Mouse (Mus musculus): ENCODE results near the gene Hfm1. TPM values are rescaled to one million over a fixed set of nuclear protein-coding genes. Genes with fewer than 3 reads are reported as not detected.

The Hfm1 gene
- total RNA-seq, 1 experiment, result 1.2 TPM

- in situ Hi-C loops (cut with MboI; ENCODE audit: low sequenced_read_pairs in 2 of 2, unreplicated experiment in 2 of 2), result no loop called here
- H3K27ac ChIP-seq (ENCODE audit: insufficient read depth, low read depth, low read length, poor library complexity, severe bottlenecking), result peak overlapping the region; percentile 52; the same call in 1 of the 2 replicates
- peak; percentile 11 for DNase-seq (ENCODE audit: low read depth, low spot score)
- no peaks in the 10 kb centered on the region for H3K9me3 ChIP-seq (ENCODE audit: control insufficient read depth, insufficient read depth, low read depth, low read length)
- TF ChIP-seq MAFK (IDR thresholded peaks at IDR 0.05; ENCODE audit: insufficient read depth, low read depth, low read length), result no peak
- no peak for TF ChIP-seq CHD2 (IDR thresholded peaks at IDR 0.05; ENCODE audit: low read depth, low read length)
- no peak for TF ChIP-seq HCFC1 (IDR thresholded peaks at IDR 0.05; ENCODE audit: borderline replicate concordance, insufficient read depth, low read length)
- TF ChIP-seq ZNF384 (IDR thresholded peaks at IDR 0.05; ENCODE audit: low read depth, low read length), result no peak
- no peak for TF ChIP-seq ZC3H11A (IDR thresholded peaks at IDR 0.05; ENCODE audit: borderline replicate concordance, low read depth, low read length)
- H3K4me1 ChIP-seq (ENCODE audit: control insufficient read depth in 2 of 2, insufficient read depth in 2 of 2, low read length in 2 of 2, poor library complexity in 1 of 2), result peaks cover 0 to 5% of the 10 kb centered on the region in 2 experiments; a peak in 2 of 4 replicates
- peaks cover 8% of the 10 kb centered on the region for H3K36me3 ChIP-seq (ENCODE audit: control insufficient read depth, insufficient read depth, low read length, poor library complexity, severe bottlenecking)
- peak overlapping the region; percentile 86 to 91 for H3K4me3 ChIP-seq (ENCODE audit: insufficient read depth in 1 of 2, low read depth in 1 of 2, low read length in 2 of 2, poor library complexity in 1 of 2, severe bottlenecking in 1 of 2)
- H3K9ac ChIP-seq (ENCODE audit: insufficient read depth, low read depth, low read length, poor library complexity, severe bottlenecking), result peak overlapping the region; percentile 97
Observed at GRCm38 (mm10) chr5:106964513-106965014, 38.4 kb upstream of the Hfm1 start.

GRCm38 (mm10) chr5:106963584-106964512, 37.7 kb upstream of the Hfm1 start, which contains the start of gene Cdc7:
Gene Cdc7 (plus strand): TSS chr5:106964322.
- H3K36me3 ChIP-seq (ENCODE audit: control insufficient read depth, insufficient read depth, low read length, poor library complexity, severe bottlenecking), result peaks cover 8% of the 10 kb centered on the region
- TF ChIP-seq ZNF384 (IDR thresholded peaks at IDR 0.05; ENCODE audit: low read depth, low read length) (no peak), ZC3H11A (IDR thresholded peaks at IDR 0.05; ENCODE audit: borderline replicate concordance, low read depth, low read length) (no peak), MAFK (IDR thresholded peaks at IDR 0.05; ENCODE audit: insufficient read depth, low read depth, low read length) (no peak), HCFC1 (IDR thresholded peaks at IDR 0.05; ENCODE audit: borderline replicate concordance, insufficient read depth, low read length) (peak; percentile 57; the same call in 1 of the 2 replicates), CHD2 (IDR thresholded peaks at IDR 0.05; ENCODE audit: low read depth, low read length) (no peak)
- H3K9ac ChIP-seq (ENCODE audit: insufficient read depth, low read depth, low read length, poor library complexity, severe bottlenecking), result peak within 1 kb of the TSS; percentile 97
- H3K4me3 ChIP-seq (ENCODE audit: insufficient read depth in 1 of 2, low read depth in 1 of 2, low read length in 2 of 2, poor library complexity in 1 of 2, severe bottlenecking in 1 of 2), result peak within 1 kb of the TSS; percentile 86 to 91
- H3K4me1 ChIP-seq (ENCODE audit: control insufficient read depth in 2 of 2, insufficient read depth in 2 of 2, low read length in 2 of 2, poor library complexity in 1 of 2), result peaks cover 0 to 5% of the 10 kb centered on the region in 2 experiments; a peak in 2 of 4 replicates
- in situ Hi-C loops (cut with MboI; ENCODE audit: low sequenced_read_pairs in 2 of 2, unreplicated experiment in 2 of 2), result no loop called here
- peak; percentile 90 for DNase-seq (ENCODE audit: low read depth, low spot score)
- H3K9me3 ChIP-seq (ENCODE audit: control insufficient read depth, insufficient read depth, low read depth, low read length), result no peaks in the 10 kb centered on the region
- peak within 1 kb of the TSS; percentile 52; the same call in 1 of the 2 replicates for H3K27ac ChIP-seq (ENCODE audit: insufficient read depth, low read depth, low read length, poor library complexity, severe bottlenecking)

- peak; percentile 20 for DNase-seq (ENCODE audit: low read depth, low spot score)
- H3K4me3 ChIP-seq (ENCODE audit: insufficient read depth in 1 of 2, low read depth in 1 of 2, low read length in 2 of 2, poor library complexity in 1 of 2, severe bottlenecking in 1 of 2), result no peak overlapping the region
- TF ChIP-seq CHD2 (IDR thresholded peaks at IDR 0.05; ENCODE audit: low read depth, low read length) (no peak), MAFK (IDR thresholded peaks at IDR 0.05; ENCODE audit: insufficient read depth, low read depth, low read length) (no peak), ZC3H11A (IDR thresholded peaks at IDR 0.05; ENCODE audit: borderline replicate concordance, low read depth, low read length) (no peak), ZNF384 (IDR thresholded peaks at IDR 0.05; ENCODE audit: low read depth, low read length) (no peak), HCFC1 (IDR thresholded peaks at IDR 0.05; ENCODE audit: borderline replicate concordance, insufficient read depth, low read length) (no peak)
- no peak overlapping the region for H3K9ac ChIP-seq (ENCODE audit: insufficient read depth, low read depth, low read length, poor library complexity, severe bottlenecking)
- H3K36me3 ChIP-seq (ENCODE audit: control insufficient read depth, insufficient read depth, low read length, poor library complexity, severe bottlenecking), result no peaks in the 10 kb centered on the region
- no peaks in the 10 kb centered on the region for H3K9me3 ChIP-seq (ENCODE audit: control insufficient read depth, insufficient read depth, low read depth, low read length)
- H3K4me1 ChIP-seq (ENCODE audit: control insufficient read depth in 2 of 2, insufficient read depth in 2 of 2, low read length in 2 of 2, poor library complexity in 1 of 2), result peaks cover 0 to 5% of the 10 kb centered on the region in 2 experiments; a peak in 1 of 4 replicates
- in situ Hi-C loops (cut with MboI; ENCODE audit: low sequenced_read_pairs in 2 of 2, unreplicated experiment in 2 of 2), result no loop called here
- no peak overlapping the region for H3K27ac ChIP-seq (ENCODE audit: insufficient read depth, low read depth, low read length, poor library complexity, severe bottlenecking)
Observed at GRCm38 (mm10) chr5:106960451-106960850, 34.3 kb upstream of the Hfm1 start.

GRCm38 (mm10) chr5:106959031-106959430, 32.9 kb upstream of the Hfm1 start:
- Histone ChIP-seq H3K4me3 (ENCODE audit: insufficient read depth in 1 of 2, low read depth in 1 of 2, low read length in 2 of 2, poor library complexity in 1 of 2, severe bottlenecking in 1 of 2) (no peak overlapping the region), H3K4me1 (ENCODE audit: control insufficient read depth in 2 of 2, insufficient read depth in 2 of 2, low read length in 2 of 2, poor library complexity in 1 of 2) (peaks cover 0 to 3% of the 10 kb centered on the region in 2 experiments; a peak in 1 of 4 replicates), H3K9me3 (ENCODE audit: control insufficient read depth, insufficient read depth, low read depth, low read length) (no peaks in the 10 kb centered on the region), H3K9ac (ENCODE audit: insufficient read depth, low read depth, low read length, poor library complexity, severe bottlenecking) (no peak overlapping the region), H3K27ac (ENCODE audit: insufficient read depth, low read depth, low read length, poor library complexity, severe bottlenecking) (no peak overlapping the region), H3K36me3 (ENCODE audit: control insufficient read depth, insufficient read depth, low read length, poor library complexity, severe bottlenecking) (no peaks in the 10 kb centered on the region)
- no peak for DNase-seq (ENCODE audit: low read depth, low spot score)
- in situ Hi-C loops (cut with MboI; ENCODE audit: low sequenced_read_pairs in 2 of 2, unreplicated experiment in 2 of 2), result no loop called here
- TF ChIP-seq ZNF384 (IDR thresholded peaks at IDR 0.05; ENCODE audit: low read depth, low read length) (no peak), HCFC1 (IDR thresholded peaks at IDR 0.05; ENCODE audit: borderline replicate concordance, insufficient read depth, low read length) (no peak), ZC3H11A (IDR thresholded peaks at IDR 0.05; ENCODE audit: borderline replicate concordance, low read depth, low read length) (no peak), MAFK (IDR thresholded peaks at IDR 0.05; ENCODE audit: insufficient read depth, low read depth, low read length) (no peak), CHD2 (IDR thresholded peaks at IDR 0.05; ENCODE audit: low read depth, low read length) (no peak)

Data from ES-E14 (cell line).